Mouse (Mus musculus) heart, adult 2 months (tissue): Measurements from ENCODE around the gene Kcnj14. TPM values are rescaled to one million over a fixed set of nuclear protein-coding genes. Genes with fewer than 3 reads are reported as not detected.
A peak's percentile ranks its signal among the peaks of the same experiment; 100 is the strongest.

ENCODE experiments used
- DNase-seq, 2 experiments: peaks; one replicate each; pipeline ENCODE4 v3.0.0; 2021
- H3K27ac ChIP-seq: fragments of 200-600 bp; 2 replicates; pipeline ENCODE4 v1.8.1; 2022
- H3K27me3 ChIP-seq: fragments of 200-500 bp; 2 replicates; pipeline ENCODE4 v1.6.1; 2012; ENCODE audit warnings: mild to moderate bottlenecking, low read length, inconsistent platforms, mixed read lengths; ENCODE audit not compliant: control insufficient read depth, insufficient read depth
- H3K36me3 ChIP-seq: fragments of 200-500 bp; 2 replicates; pipeline ENCODE4 v1.6.1; 2012; ENCODE audit warnings: low read length, inconsistent platforms; ENCODE audit not compliant: control insufficient read depth, insufficient read depth
- H3K4me1 ChIP-seq: fragments of 200-500 bp; 2 replicates; pipeline ENCODE4 v1.6.1; 2011; ENCODE audit warnings: low read length; ENCODE audit not compliant: control insufficient read depth, insufficient read depth
- H3K4me3 ChIP-seq: fragments of 200-600 bp; 2 replicates; pipeline ENCODE4 v1.8.1; 2022
- H3K79me2 ChIP-seq: fragments of 200-500 bp; replicated peaks from 2 replicates; pipeline ENCODE4 v1.6.1; 2012; ENCODE audit warnings: mild to moderate bottlenecking, inconsistent platforms, low read length, moderate library complexity, mixed read lengths; ENCODE audit not compliant: control insufficient read depth, insufficient read depth
- H3K9ac ChIP-seq: fragments of 200-500 bp; 2 replicates; pipeline ENCODE4 v1.6.1; 2012; ENCODE audit warnings: low read depth, mild to moderate bottlenecking, control low read depth, inconsistent platforms, low read length, mixed read lengths
- CTCF ChIP-seq: fragments of 200-600 bp; IDR thresholded peaks from 2 replicates; pipeline ENCODE4 v1.8.1; 2022; ENCODE audit warnings: antibody characterized with exemption, mild to moderate bottlenecking, moderate library complexity
- EP300 ChIP-seq: fragments of 200-500 bp; IDR thresholded peaks from 2 replicates; pipeline ENCODE4 v1.6.1; 2011; ENCODE audit warnings: low read depth, low read length, control low read depth; ENCODE audit not compliant: insufficient read depth
- POLR2A ChIP-seq: fragments of 200-500 bp; IDR thresholded peaks from 2 replicates; pipeline ENCODE4 v1.6.1; 2011; ENCODE audit warnings: mild to moderate bottlenecking, low read depth, low read length, control low read depth; ENCODE audit not compliant: insufficient read depth
- WGBS: fragments of 180-500 bp; shearing (Covaris S2); methylation state at CpG from one replicate; pipeline ENCODE4 v1.1.7; 2018; 5-methylcytosine and 5-hydroxymethylcytosine counted together
- intact Hi-C: fragments of 180-260 bp; cut with DNase I; formaldehyde crosslinking; loops from one replicate; pipeline ENCODE4 v1.15.1; 2025
- polyA plus RNA-seq: library from polyadenylated mRNA; depleted of rRNA; stranded (reverse); fragments of >200 nt; gene quantifications from 2 replicates; pipeline ENCODE4 v1.2.3, GENCODE M21; 2012
- total RNA-seq, 2 experiments: library from RNA; stranded (reverse); gene quantifications; 2 replicates each; pipeline ENCODE4 v1.2.3; 2021

Gene Kcnj14
- total and polyA plus RNA-seq, 3 experiments: 0.66 to 0.89 (median 0.78) TPM

GRCm38 (mm10) chr7:45784524-45785372, 39.8 kb downstream of the Kcnj14 start, which contains the start of gene Sult2b1:
TSS of gene Sult2b1 (minus strand) at chr7:45784669.
- TF ChIP-seq EP300 (no peak), CTCF (no peak), POLR2A (no peak)
- peak within 1 kb of the TSS; percentile 54 for H3K9ac ChIP-seq
- H3K79me2 ChIP-seq: no peaks in the 10 kb centered on the region
- DNase-seq: no peak
- intact Hi-C loops: no loop called here
- H3K36me3 ChIP-seq: no peaks in the 10 kb centered on the region
- H3K4me1 ChIP-seq: no peaks in the 10 kb centered on the region
- H3K27ac ChIP-seq: no peak within 1 kb of the TSS
- peak within 1 kb of the TSS; percentile 50 for H3K4me3 ChIP-seq
- peaks cover 12% of the 10 kb centered on the region; the same call in 1 of the 2 replicates for H3K27me3 ChIP-seq
- 25% methylated on average over 19 of the region's 20 CpGs for WGBS

DNA sequence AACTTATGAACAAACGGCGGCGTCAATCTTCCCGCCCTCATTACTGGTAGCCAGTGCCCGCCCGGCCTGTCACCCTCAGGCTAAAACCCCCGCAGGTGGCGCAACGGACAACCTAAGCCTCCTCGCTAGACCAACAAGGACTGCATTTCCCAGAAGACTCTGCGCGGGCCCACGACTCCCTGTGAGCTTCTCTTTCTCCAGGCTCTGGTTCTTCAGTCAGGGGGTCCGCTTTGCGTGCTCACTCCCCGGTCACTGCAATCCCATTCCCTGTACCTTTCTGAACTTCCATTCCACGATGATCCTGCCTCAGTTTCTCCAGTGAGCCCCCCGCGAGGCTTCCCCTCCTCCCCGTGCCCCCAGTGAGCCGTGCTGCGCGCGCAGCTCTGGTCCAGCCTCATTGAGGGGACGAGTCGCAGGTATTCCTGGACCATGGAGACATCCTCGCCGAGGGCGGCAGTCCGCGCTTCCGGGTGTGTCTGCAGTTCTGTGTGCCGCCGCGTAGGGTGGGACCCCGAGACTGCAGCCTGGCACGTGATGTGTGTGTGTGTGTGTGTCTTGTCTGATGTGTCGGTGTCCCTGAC, 41.0 kb downstream of the Kcnj14 start, which contains the start of gene Lmtk3:
TSS of gene Lmtk3 (plus strand) at position 228 of the 581 bp plus-strand sequence.
- Histone ChIP-seq H3K27ac (no peak within 1 kb of the TSS), H3K4me1 (no peaks in the 10 kb centered on the region), H3K79me2 (no peaks in the 10 kb centered on the region), H3K4me3 (peak within 1 kb of the TSS; percentile 50), H3K27me3 (peaks cover 12% of the 10 kb centered on the region; the same call in 1 of the 2 replicates), H3K36me3 (no peaks in the 10 kb centered on the region), H3K9ac (peak within 1 kb of the TSS; percentile 54)
- TF ChIP-seq EP300 (no peak), POLR2A (no peak), CTCF (peak; percentile 29)
- 1% methylated on average over 38 of the region's 38 CpGs for WGBS
- intact Hi-C loops: no loop called here
- peak in 1 of 2 experiments; percentile 42 for DNase-seq

DNA sequence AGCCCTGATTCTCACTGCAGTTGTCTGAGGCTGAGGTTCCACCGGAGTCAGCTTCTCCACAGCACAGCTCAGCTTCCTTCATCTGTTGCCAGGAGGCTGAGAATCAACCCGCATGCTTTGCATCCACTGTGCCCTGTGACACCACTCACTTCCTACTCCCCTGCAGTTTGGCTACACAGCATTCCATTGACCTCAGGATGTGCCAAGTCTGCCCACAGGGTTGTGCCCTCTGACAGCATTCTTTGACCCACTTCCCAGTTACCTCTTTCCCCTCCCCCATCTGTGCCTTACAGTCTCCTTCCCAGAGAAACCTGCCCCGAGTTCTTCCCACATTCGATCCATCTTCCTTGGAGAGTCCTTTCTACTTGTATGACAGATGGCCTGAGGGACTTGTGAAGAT, 42.3 kb downstream of the Kcnj14 start:
- Histone ChIP-seq H3K36me3 (no peaks in the 10 kb centered on the region), H3K4me1 (no peaks in the 10 kb centered on the region), H3K4me3 (no peak overlapping the region), H3K79me2 (no peaks in the 10 kb centered on the region), H3K27ac (no peak overlapping the region), H3K9ac (no peak overlapping the region), H3K27me3 (peaks cover 12% of the 10 kb centered on the region; the same call in 1 of the 2 replicates)
- DNase-seq: no peak
- TF ChIP-seq CTCF (no peak), POLR2A (no peak), EP300 (no peak)
- WGBS: 48% methylated on average over 4 of the region's 4 CpGs
- intact Hi-C loops: no loop called here

DNA sequence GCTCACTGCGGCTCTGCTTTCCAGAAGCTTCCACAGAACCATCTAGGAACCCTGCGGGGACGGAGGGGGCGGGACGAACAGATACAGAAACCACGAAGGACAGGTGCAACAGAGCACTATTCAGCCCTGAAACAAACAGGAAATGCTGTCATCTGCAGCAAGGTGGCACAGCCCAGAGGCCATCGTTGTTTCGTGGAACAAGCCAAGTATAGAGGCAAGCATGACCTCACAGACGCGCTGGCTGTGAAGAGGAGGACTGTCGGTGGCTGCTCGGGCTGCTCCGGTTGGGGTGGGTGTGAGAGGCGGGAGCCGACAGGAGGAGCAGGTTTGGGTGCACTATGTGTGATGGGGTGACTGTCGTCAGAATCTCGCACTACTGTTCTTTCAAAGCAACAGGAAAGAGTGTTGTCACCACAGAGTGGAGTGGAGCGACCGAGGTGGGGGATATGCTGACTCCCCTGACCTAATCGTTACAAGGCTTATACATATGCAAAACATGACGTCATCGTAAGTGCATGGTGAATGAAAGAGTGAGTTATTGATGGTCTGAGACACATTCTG, 45.4 kb downstream of the Kcnj14 start:
- no peaks in the 10 kb centered on the region for H3K27me3 ChIP-seq
- H3K9ac ChIP-seq: no peak overlapping the region
- no peak overlapping the region for H3K27ac ChIP-seq
- H3K4me3 ChIP-seq: no peak overlapping the region
- TF ChIP-seq POLR2A: no peak
- no peak for TF ChIP-seq EP300
- TF ChIP-seq CTCF: no peak
- no peak for DNase-seq
- H3K36me3 ChIP-seq: no peaks in the 10 kb centered on the region
- intact Hi-C loops: no loop called here
- WGBS: 17% methylated on average over 22 of the region's 22 CpGs
- H3K79me2 ChIP-seq: no peaks in the 10 kb centered on the region
- no peaks in the 10 kb centered on the region for H3K4me1 ChIP-seq

DNA sequence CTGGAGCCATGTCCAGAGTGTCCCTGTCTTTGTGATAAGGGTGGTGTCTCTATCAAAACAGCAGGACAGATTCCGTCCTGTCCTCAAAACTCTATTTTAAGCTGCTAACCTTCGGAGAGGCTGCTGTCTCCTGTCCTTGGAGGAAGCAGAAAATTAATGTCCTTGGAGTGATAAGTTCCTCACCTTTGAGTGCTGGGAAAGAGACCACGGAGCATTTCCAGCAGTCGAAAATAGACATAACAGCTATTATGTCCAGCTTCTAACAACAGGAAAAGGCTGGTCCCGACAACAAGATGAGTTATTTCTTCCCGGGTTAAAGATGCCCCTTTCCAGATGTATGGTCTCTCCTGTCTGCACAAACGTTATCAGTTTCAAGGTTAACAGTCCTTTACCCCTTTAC, 49.3 kb downstream of the Kcnj14 start:
- Histone ChIP-seq H3K4me3 (no peak overlapping the region), H3K36me3 (no peaks in the 10 kb centered on the region), H3K4me1 (no peaks in the 10 kb centered on the region), H3K27ac (no peak overlapping the region), H3K27me3 (no peaks in the 10 kb centered on the region), H3K79me2 (no peaks in the 10 kb centered on the region), H3K9ac (no peak overlapping the region)
- DNase-seq: no peak
- 48% methylated on average over 7 of the region's 7 CpGs for WGBS
- intact Hi-C loops: no loop called here
- TF ChIP-seq POLR2A (no peak), EP300 (no peak), CTCF (no peak)
